Mouse (Mus musculus) yolk sac, embryonic 10.5 days (tissue): ENCODE measurements around the gene Gm20388.

Source experiments
- DNase-seq: peaks from one replicate; pipeline ENCODE4 v3.0.0-alpha.2; 2017; ENCODE audit warnings: low spot score

The Gm20388 gene

DNA sequence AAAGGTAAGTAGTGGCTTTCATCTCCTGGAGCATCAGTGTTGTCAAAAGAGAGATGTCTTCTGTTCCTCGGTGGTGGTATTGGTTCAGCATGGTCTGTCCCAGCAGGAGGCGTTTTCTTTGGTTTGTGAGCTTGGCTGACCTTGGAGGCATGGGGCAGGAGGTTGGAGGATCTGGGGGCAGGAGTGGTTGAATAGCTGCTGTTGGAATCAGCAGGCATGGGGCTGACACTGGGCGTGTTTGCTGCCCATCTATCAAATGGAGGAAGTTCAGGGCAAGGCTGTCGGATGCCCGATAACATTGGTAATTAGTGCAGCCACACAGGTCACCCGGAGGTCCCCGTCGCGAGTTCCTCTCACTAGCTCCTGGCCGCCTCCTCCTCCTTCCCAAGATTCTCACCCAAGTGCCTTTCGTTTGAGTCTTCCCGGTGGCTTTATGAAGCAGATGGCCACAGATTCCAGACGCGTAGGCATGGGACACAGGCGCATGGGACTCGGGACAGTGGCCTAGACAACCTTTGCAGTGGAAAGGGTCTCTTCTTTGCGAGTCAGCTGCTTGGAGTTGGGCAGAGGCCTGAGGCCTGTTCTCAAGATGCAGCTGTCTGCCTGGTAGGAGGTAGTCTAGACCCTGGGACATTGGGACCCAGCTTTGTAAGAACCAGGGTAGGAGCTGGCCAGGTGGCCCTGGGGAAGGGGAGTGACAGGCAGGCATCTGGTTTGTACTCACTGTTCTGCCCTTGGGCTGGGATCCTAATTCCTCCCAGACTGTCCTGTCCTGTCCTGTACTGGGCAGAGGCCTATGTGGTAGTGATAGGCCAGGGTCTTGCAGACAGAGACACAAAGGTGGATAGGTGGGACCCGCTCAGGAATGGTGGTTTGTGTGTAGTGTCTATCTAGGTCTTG is 320.3 kb downstream of the Gm20388 start:
- no peak for DNase-seq

DNA sequence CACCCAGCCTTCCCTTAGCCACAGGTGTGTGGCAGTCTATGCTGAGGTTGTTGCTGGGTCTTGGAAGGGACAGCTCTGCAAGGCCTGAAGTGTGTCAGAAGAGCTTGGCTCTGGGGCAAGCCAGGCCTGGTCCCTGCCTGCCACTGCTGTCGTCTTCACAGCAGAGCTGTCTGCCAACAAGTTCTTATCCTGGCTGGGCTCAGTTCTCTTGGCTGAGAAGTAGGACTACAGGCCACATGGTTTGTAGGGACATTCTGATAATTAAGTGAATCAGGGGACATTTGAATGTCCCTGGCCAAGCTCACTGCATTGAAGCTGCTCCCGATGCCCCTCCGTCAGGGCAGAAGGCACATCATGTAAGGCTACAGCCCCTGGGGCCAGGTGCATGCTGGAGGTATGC is 321.2 kb downstream of the Gm20388 start:
- DNase-seq, result no peak

- no peak for DNase-seq
Measured at GRCm38 (mm10) chr8:120232398-120232797, 321.8 kb downstream of the Gm20388 start.

GRCm38 (mm10) chr8:120232913-120233312 is 322.3 kb downstream of the Gm20388 start:
- peak; percentile 19 for DNase-seq

- no peak for DNase-seq
Measured at GRCm38 (mm10) chr8:120234457-120234856, 323.8 kb downstream of the Gm20388 start.

GRCm38 (mm10) chr8:120234866-120235265 is 324.2 kb downstream of the Gm20388 start:
- no peak for DNase-seq

DNA sequence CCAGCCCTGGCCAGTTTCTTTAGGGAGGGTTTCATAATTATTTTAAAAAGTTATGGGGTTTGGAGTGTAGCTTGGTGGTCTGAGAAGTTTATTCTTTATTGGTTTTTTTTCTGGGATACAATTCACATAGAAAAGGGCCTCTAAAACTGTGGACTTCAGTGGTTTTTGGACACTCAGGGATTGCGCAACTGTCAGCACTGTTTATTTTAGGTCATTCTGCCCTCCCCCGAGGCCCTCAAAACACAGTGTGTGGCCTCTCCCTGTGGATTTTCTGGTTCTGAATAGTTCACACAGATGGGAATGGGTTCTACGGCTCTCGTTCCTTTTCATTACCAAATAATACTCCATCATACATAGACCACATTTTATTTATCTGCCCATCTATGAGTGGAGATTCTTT is 332.6 kb downstream of the Gm20388 start:
- no peak for DNase-seq

GRCm38 (mm10) chr8:120243916-120244451 is 333.3 kb downstream of the Gm20388 start:
- no peak for DNase-seq

GRCm38 (mm10) chr8:120244553-120244952 is 333.9 kb downstream of the Gm20388 start:
- no peak for DNase-seq

GRCm38 (mm10) chr8:120247618-120248017 is 337.0 kb downstream of the Gm20388 start:
- no peak for DNase-seq

DNA sequence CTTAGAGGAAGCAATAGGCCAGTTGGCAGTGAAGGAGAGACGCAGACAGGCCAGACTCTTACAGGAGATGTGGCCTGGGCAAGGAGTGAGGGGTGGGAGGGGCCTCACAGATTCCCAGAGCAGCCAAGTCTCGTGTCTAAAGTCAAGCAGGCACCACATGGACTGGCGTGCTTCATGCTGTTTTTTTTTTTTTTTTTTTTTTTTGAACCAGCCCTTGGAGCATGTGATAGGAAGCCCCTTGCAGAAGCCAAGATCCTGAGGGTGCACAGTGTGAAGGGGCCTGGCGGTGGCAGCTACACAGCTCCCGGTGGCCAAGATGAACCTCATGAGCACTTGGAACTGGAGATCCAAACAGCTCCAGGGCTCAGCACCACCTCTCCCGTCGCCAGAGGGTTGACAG is 337.4 kb downstream of the Gm20388 start:
- no peak for DNase-seq

- no peak for DNase-seq
Measured at GRCm38 (mm10) chr8:120248451-120248850, 337.8 kb downstream of the Gm20388 start.

- no peak for DNase-seq
Measured at GRCm38 (mm10) chr8:120249800-120250336, 339.2 kb downstream of the Gm20388 start.

DNA sequence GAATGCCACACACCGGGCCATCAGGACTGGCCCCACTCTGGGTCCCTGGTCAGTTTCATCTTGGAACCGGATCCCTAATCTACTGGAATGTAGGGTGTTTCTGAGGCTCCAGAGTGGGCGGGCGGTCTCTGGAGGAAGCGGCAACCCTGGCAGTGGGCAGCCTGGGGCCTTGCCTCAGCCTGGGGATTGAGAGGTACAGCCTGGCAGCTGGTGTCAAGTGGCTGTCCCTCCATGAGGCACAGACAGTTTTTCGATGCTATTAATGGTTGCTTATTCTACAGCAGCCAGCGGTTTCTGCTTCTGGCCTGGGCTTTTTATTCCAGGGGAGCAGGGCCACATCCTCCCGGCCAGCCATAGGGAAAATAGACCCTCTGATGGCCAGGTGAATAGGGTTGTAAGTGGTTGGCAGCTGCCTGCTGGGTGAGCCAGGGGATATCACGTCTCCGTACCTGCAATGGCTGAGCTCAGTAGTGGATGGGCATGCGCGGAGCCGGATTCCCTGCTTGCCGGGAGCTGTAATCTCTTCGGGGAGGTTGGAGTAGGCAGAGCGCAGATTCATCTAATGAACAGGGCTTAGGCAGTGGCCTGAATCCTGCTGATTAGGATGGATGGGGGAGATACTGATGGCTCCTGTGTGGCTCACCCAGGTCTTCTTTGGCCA is 340.2 kb downstream of the Gm20388 start:
- DNase-seq, result no peak

- DNase-seq, result no peak
Measured at GRCm38 (mm10) chr8:120251411-120252035, 340.9 kb downstream of the Gm20388 start.

GRCm38 (mm10) chr8:120253626-120254025 is 343.0 kb downstream of the Gm20388 start:
- no peak for DNase-seq

GRCm38 (mm10) chr8:120255406-120255987 is 344.9 kb downstream of the Gm20388 start:
- no peak for DNase-seq

GRCm38 (mm10) chr8:120256958-120257357 is 346.3 kb downstream of the Gm20388 start:
- DNase-seq, result no peak

- DNase-seq, result no peak
Measured at GRCm38 (mm10) chr8:120259206-120259605, 348.6 kb downstream of the Gm20388 start.

- no peak for DNase-seq
Measured at GRCm38 (mm10) chr8:120260677-120261076, 350.0 kb downstream of the Gm20388 start.

DNA sequence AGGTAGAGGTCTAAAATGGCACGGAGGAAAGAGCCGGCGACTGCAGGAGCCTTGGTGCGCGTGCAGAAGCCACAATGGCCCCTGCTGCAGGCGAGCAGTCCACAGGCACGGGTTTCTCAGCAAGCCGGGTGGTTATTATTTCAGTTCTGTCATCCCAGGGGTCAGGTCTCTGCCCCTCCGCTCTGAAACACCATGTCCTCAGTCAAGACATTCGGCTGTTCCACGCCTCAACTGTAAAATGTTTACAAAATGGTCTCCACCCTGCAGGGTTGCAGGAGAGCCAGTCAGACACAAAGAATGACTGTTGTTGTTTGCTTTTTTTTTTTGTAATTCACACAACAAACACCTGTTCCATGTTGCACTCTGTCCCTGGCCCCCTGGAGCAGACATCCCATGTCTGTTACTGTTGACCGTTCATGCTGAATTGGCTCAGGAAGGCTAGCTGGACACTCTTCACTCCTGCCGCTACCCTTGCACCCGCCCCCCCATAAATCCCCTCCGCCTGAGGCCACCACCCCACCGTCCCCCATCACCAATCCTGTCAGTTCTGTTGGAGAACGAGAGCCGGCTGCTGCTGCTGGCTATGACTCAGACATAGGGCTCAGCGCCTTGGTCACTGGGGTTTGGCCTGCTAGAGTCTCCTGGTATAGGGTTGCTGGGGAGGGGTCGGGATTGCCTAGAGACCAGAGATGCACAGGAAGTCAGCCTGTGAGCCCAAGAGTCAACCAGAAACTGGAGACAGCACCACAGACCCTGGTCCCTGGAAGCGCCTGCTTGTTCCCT is 350.9 kb downstream of the Gm20388 start:
- no peak for DNase-seq
